Mouse (Mus musculus): ENCODE data around the gene Ctag2. TPM values are rescaled to one million over a fixed set of nuclear protein-coding genes. Genes with fewer than 3 reads are reported as not detected.

The Ctag2 gene
- not detected in 2 replicates for polyA plus RNA-seq (2016; fragmentation: Nextera tagmentation; extraction: Ambion mirVana)

GRCm38 (mm10) chrX:65047344-65047743 lies at the start of gene Ctag2:
Ctag2 (plus strand) TSS chrX:65047644.
- Histone ChIP-seq H3K4me1 (no peaks in the 10 kb centered on the region), H3K4me3 (no peak within 1 kb of the TSS), H3K27ac (replicated peaks) (no peak within 1 kb of the TSS), H3K27me3 (ENCODE audit: low read depth, poor library complexity, severe bottlenecking) (no peaks in the 10 kb centered on the region), H3K9me3 (replicated peaks) (peaks cover 8% of the 10 kb centered on the region), H3K36me3 (no peaks in the 10 kb centered on the region)
- no peak for DNase-seq (ENCODE audit: low spot score)
- WGBS: 90% methylated on average over 7 of the region's 7 CpGs

Measured in midbrain, embryonic 10.5 days (tissue).